Mouse (Mus musculus): Measurements from ENCODE around the gene Slc19a3. TPM values are rescaled to one million over a fixed set of nuclear protein-coding genes. Genes with fewer than 3 reads are reported as not detected.

The Slc19a3 gene
- total and polyA plus RNA-seq, 2 experiments from 2014 or later: 0.99 to 1.3 TPM

- no peak overlapping the region for H3K4me2 ChIP-seq (ENCODE audit: low read depth)
- ATAC-seq: no peak
- no peak overlapping the region for H3K4me3 ChIP-seq (ENCODE audit: low read depth, low read length)
- no peaks in the 10 kb centered on the region for H3K36me3 ChIP-seq (ENCODE audit: insufficient read depth)
- no peak overlapping the region for H3K9ac ChIP-seq
- 92% methylated on average over 1 of the region's 1 CpGs for WGBS
- no peak overlapping the region for H3K27ac ChIP-seq (ENCODE audit: low read depth, low read length)
- TF ChIP-seq CTCF (IDR thresholded peaks at IDR 0.05; ENCODE audit: low read depth): peak; percentile 33
- DNase-seq: no peak
- no peaks in the 10 kb centered on the region for H3K9me3 ChIP-seq (ENCODE audit: low read length)
- no peaks in the 10 kb centered on the region for H3K4me1 ChIP-seq (ENCODE audit: insufficient read depth)
- no peaks in the 10 kb centered on the region for H3K27me3 ChIP-seq (ENCODE audit: insufficient read depth, low read length)
Observed at GRCm38 (mm10) chr1:82973244-82973643, 65.0 kb downstream of the Slc19a3 start.

DNA sequence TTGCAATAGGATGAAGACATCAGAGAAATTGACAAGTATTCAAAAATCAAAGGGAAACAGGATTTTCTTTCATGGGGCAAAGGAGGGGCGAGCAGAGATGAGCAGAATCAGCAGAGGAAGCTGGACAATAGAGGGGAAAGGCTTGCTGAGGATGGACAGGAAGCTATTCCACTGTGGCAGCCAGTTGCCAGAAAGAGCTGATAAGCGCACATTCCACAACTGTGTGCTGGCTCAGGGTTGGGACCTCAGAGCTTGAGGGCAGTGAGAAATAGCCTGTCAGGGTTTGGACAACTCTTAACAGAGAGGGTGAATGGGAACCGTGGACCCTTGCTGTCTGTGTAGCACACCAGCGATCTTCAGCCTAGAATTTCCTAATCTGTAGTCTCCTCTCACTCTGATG is 66.2 kb downstream of the Slc19a3 start:
- H3K9me3 ChIP-seq (ENCODE audit: low read length): no peaks in the 10 kb centered on the region
- no peak overlapping the region for H3K27ac ChIP-seq (ENCODE audit: low read depth, low read length)
- no peak for ATAC-seq
- no peaks in the 10 kb centered on the region for H3K27me3 ChIP-seq (ENCODE audit: insufficient read depth, low read length)
- no peak overlapping the region for H3K4me3 ChIP-seq (ENCODE audit: low read depth, low read length)
- no peaks in the 10 kb centered on the region for H3K36me3 ChIP-seq (ENCODE audit: insufficient read depth)
- 74% methylated on average over 4 of the region's 4 CpGs for WGBS
- no peak for DNase-seq
- no peak overlapping the region for H3K9ac ChIP-seq
- no peak overlapping the region for H3K4me2 ChIP-seq (ENCODE audit: low read depth)
- TF ChIP-seq CTCF (IDR thresholded peaks at IDR 0.05; ENCODE audit: low read depth): no peak
- H3K4me1 ChIP-seq (ENCODE audit: insufficient read depth): no peaks in the 10 kb centered on the region

DNA sequence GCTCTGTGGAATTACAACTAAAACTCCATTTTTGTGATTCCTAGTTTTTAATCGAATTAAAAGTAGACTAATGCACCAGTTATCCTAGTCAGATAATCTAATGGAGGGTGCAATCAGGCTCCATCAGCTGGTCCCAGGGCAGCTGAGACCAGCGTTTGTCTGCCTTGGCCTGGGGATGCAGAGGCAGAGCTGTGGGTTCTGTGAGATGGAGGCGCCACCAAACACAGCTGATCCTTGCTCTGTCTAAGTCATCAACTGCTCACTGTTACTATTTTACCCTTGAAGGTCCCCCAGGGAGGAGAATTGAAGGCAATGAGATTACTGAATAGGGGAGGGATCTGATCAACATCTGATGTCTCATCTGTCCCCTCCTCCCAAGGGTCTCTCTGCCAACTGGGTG is 71.8 kb downstream of the Slc19a3 start:
- H3K4me2 ChIP-seq (ENCODE audit: low read depth): no peak overlapping the region
- H3K4me1 ChIP-seq (ENCODE audit: insufficient read depth): no peaks in the 10 kb centered on the region
- no peaks in the 10 kb centered on the region for H3K36me3 ChIP-seq (ENCODE audit: insufficient read depth)
- H3K27ac ChIP-seq (ENCODE audit: low read depth, low read length): no peak overlapping the region
- TF ChIP-seq CTCF (IDR thresholded peaks at IDR 0.05; ENCODE audit: low read depth): no peak
- ATAC-seq (no peak), DNase-seq (no peak)
- 71% methylated on average over 3 of the region's 3 CpGs for WGBS
- no peaks in the 10 kb centered on the region for H3K27me3 ChIP-seq (ENCODE audit: insufficient read depth, low read length)
- no peaks in the 10 kb centered on the region for H3K9me3 ChIP-seq (ENCODE audit: low read length)
- no peak overlapping the region for H3K4me3 ChIP-seq (ENCODE audit: low read depth, low read length)
- no peak overlapping the region for H3K9ac ChIP-seq

Other genes starting within 250 kb of the Slc19a3 start
- 104 and 114 TPM in 2 replicates for gene Agfg1, start 199.0 kb downstream of the Slc19a3 start, total RNA-seq (2014; rRNA removed)
- gene Agfg1, start 199.0 kb downstream of the Slc19a3 start, polyA plus RNA-seq (2015; fragmentation: Nextera tagmentation; extraction: Ambion mirVana): 19.4 and 22.2 TPM in 2 replicates
- gene A030005L19Rik, start 125.1 kb downstream of the Slc19a3 start, total RNA-seq (2014; rRNA removed): not detected in 2 replicates
- not detected in 2 replicates for gene A030005L19Rik, start 125.1 kb downstream of the Slc19a3 start, polyA plus RNA-seq (2015; fragmentation: Nextera tagmentation; extraction: Ambion mirVana)
- 0.54 TPM in 1 of 2 replicates, not detected in the other for gene A030014E15Rik, start 113.5 kb downstream of the Slc19a3 start, total RNA-seq (2014; rRNA removed)
- not detected in 2 replicates for gene A030014E15Rik, start 113.5 kb downstream of the Slc19a3 start, polyA plus RNA-seq (2015; fragmentation: Nextera tagmentation; extraction: Ambion mirVana)
- not detected in 2 replicates for gene Gm6217, start 107.0 kb downstream of the Slc19a3 start, total RNA-seq (2014; rRNA removed)
- not detected in 2 replicates for gene Gm6217, start 107.0 kb downstream of the Slc19a3 start, polyA plus RNA-seq (2015; fragmentation: Nextera tagmentation; extraction: Ambion mirVana)
- gene A030003K21Rik, start 95.1 kb downstream of the Slc19a3 start, total RNA-seq (2014; rRNA removed): not detected in 2 replicates
- gene A030003K21Rik, start 95.1 kb downstream of the Slc19a3 start, polyA plus RNA-seq (2015; fragmentation: Nextera tagmentation; extraction: Ambion mirVana): 0.18 TPM in 1 of 2 replicates, not detected in the other
- not detected in 2 replicates for gene Gm7544, start 82.4 kb downstream of the Slc19a3 start, total RNA-seq (2014; rRNA removed)
- not detected in 2 replicates for gene Gm7544, start 82.4 kb downstream of the Slc19a3 start, polyA plus RNA-seq (2015; fragmentation: Nextera tagmentation; extraction: Ambion mirVana)
- gene Gm47955, start 78.2 kb downstream of the Slc19a3 start, total RNA-seq (2014; rRNA removed): not detected in 2 replicates
- gene Gm47955, start 78.2 kb downstream of the Slc19a3 start, polyA plus RNA-seq (2015; fragmentation: Nextera tagmentation; extraction: Ambion mirVana): not detected in 2 replicates
- not detected in 2 replicates for gene Gm47959, start 37.9 kb downstream of the Slc19a3 start, total RNA-seq (2014; rRNA removed)
- gene Gm47959, start 37.9 kb downstream of the Slc19a3 start, polyA plus RNA-seq (2015; fragmentation: Nextera tagmentation; extraction: Ambion mirVana): not detected in 2 replicates
- gene Krtap28-10, start 4.0 kb upstream of the Slc19a3 start, total RNA-seq (2014; rRNA removed): not detected in 2 replicates
- gene Krtap28-10, start 4.0 kb upstream of the Slc19a3 start, polyA plus RNA-seq (2015; fragmentation: Nextera tagmentation; extraction: Ambion mirVana): not detected in 2 replicates
- not detected in 2 replicates for gene Gm47969, start 6.5 kb upstream of the Slc19a3 start, total RNA-seq (2014; rRNA removed)
- gene Gm47969, start 6.5 kb upstream of the Slc19a3 start, polyA plus RNA-seq (2015; fragmentation: Nextera tagmentation; extraction: Ambion mirVana): not detected in 2 replicates
- not detected in 2 replicates for gene A030005K14Rik, start 20.9 kb upstream of the Slc19a3 start, total RNA-seq (2014; rRNA removed)
- gene A030005K14Rik, start 20.9 kb upstream of the Slc19a3 start, polyA plus RNA-seq (2015; fragmentation: Nextera tagmentation; extraction: Ambion mirVana): not detected in 2 replicates
- not detected in 2 replicates for gene Krtap28-13, start 22.5 kb upstream of the Slc19a3 start, total RNA-seq (2014; rRNA removed)
- gene Krtap28-13, start 22.5 kb upstream of the Slc19a3 start, polyA plus RNA-seq (2015; fragmentation: Nextera tagmentation; extraction: Ambion mirVana): not detected in 2 replicates
- gene Ccl20, start 78.3 kb upstream of the Slc19a3 start, total RNA-seq (2014; rRNA removed): not detected in 2 replicates
- 0.21 TPM in 1 of 2 replicates, not detected in the other for gene Ccl20, start 78.3 kb upstream of the Slc19a3 start, polyA plus RNA-seq (2015; fragmentation: Nextera tagmentation; extraction: Ambion mirVana)
- 2.0 and 2.5 TPM in 2 replicates for gene Daw1, start 121.3 kb upstream of the Slc19a3 start, total RNA-seq (2014; rRNA removed)
- 0.93 and 1.6 TPM in 2 replicates for gene Daw1, start 121.3 kb upstream of the Slc19a3 start, polyA plus RNA-seq (2015; fragmentation: Nextera tagmentation; extraction: Ambion mirVana)

Data from forebrain, postnatal 0 days (tissue).